Mouse (Mus musculus) C2C12 (cell line): ENCODE results near the gene Jak2.

Experiments used
- CEBPB ChIP-seq: IDR thresholded peaks from one replicate; pipeline ENCODE4 v1.6.1; 2011; ENCODE audit warnings: low read depth, mild to moderate bottlenecking, control low read depth, moderate library complexity
- CTCF ChIP-seq: IDR thresholded peaks from one replicate; pipeline ENCODE4 v1.5.1; 2011; ENCODE audit not compliant: control insufficient read depth, insufficient read depth, insufficient read length
- MYOG ChIP-seq: IDR thresholded peaks from one replicate; pipeline ENCODE4 v1.6.1; 2011; ENCODE audit not compliant: control insufficient read depth, insufficient read length; ENCODE audit errors: extremely low read depth

- TF ChIP-seq MYOG (no peak), CEBPB (no peak), CTCF (no peak)
Observed at GRCm38 (mm10) chr19:29300919-29301318, 49.3 kb downstream of the Jak2 start.
